Mouse (Mus musculus) intestine, postnatal 0 days (tissue): ENCODE results near the gene Dnajc13. TPM values are rescaled to one million over a fixed set of nuclear protein-coding genes. Genes with fewer than 3 reads are reported as not detected.

Experiments used
- ATAC-seq: fragments of 200-750 bp; cut with Nextera tagmentation; 2 replicates; pipeline ENCODE4 v1.8.0; 2017; ENCODE audit warnings: mild to moderate bottlenecking, moderate TSS enrichment, moderate library complexity
- H3K27ac ChIP-seq: fragments of 300-500 bp; sonication (generic); 2 replicates; pipeline ENCODE4 v1.5.1; 2014; ENCODE audit warnings: mild to moderate bottlenecking, low read depth, low read length, moderate library complexity
- H3K27me3 ChIP-seq: fragments of 300-500 bp; sonication (generic); replicated peaks from 2 replicates; pipeline ENCODE4 v1.6.1; 2014; ENCODE audit warnings: low read length, mixed read lengths; ENCODE audit not compliant: control insufficient read depth, insufficient read depth
- H3K36me3 ChIP-seq: fragments of 300-500 bp; sonication (generic); 2 replicates; pipeline ENCODE4 v1.6.1; 2014; ENCODE audit warnings: mild to moderate bottlenecking, moderate library complexity; ENCODE audit not compliant: control insufficient read depth, insufficient read depth
- H3K4me1 ChIP-seq: fragments of 300-500 bp; sonication (generic); replicated peaks from 2 replicates; pipeline ENCODE4 v1.6.1; 2014; ENCODE audit warnings: antibody characterized with exemption, low read length, mixed read lengths; ENCODE audit not compliant: control insufficient read depth, insufficient read depth
- H3K4me2 ChIP-seq: fragments of 300-500 bp; sonication (generic); replicated peaks from 2 replicates; pipeline ENCODE4 v1.6.1; 2014; ENCODE audit warnings: low read depth, mild to moderate bottlenecking, moderate library complexity
- H3K4me3 ChIP-seq: fragments of 300-500 bp; sonication (generic); 2 replicates; pipeline ENCODE4 v1.5.1; 2014; ENCODE audit warnings: low read depth, low read length
- H3K9ac ChIP-seq: fragments of 300-500 bp; sonication (generic); 2 replicates; pipeline ENCODE4 v1.6.1; 2014; ENCODE audit warnings: mild to moderate bottlenecking, low read depth, low read length
- H3K9me3 ChIP-seq: fragments of 300-500 bp; sonication (generic); 2 replicates; pipeline ENCODE4 v1.6.1; 2016; ENCODE audit warnings: mixed run types; ENCODE audit not compliant: control insufficient read depth
- CTCF ChIP-seq: sonication (generic); IDR thresholded peaks from 2 replicates; pipeline ENCODE4 v1.5.1; 2016; ENCODE audit warnings: low read depth, mild to moderate bottlenecking, control low read depth, antibody characterized with exemption, moderate library complexity
- WGBS: fragments of 180-500 bp; shearing (Covaris S2); extraction: QIAGEN DNeasy Blood & Tissue Kit; methylation state at CpG from one replicate; pipeline ENCODE4 v1.1.7; 2014; 5-methylcytosine and 5-hydroxymethylcytosine counted together
- polyA plus RNA-seq: library from polyadenylated mRNA; unstranded; fragments of >200 nt; fragmentation: Nextera tagmentation; extraction: Ambion mirVana; gene quantifications from 2 replicates; pipeline ENCODE4 v1.2.1, GENCODE M21; 2015

The Dnajc13 gene
- polyA plus RNA-seq, 1 experiment from 2014 or later, result 26.8 TPM

GRCm38 (mm10) chr9:104251111-104251510 is 11.6 kb downstream of the Dnajc13 start:
- Histone ChIP-seq H3K36me3 (no peaks in the 10 kb centered on the region; the same call in 1 of the 2 replicates), H3K27me3 (no peaks in the 10 kb centered on the region), H3K4me2 (peak overlapping the region; percentile 13; the same call in 1 of the 2 replicates), H3K27ac (peak overlapping the region; percentile 66), H3K4me1 (peaks cover 19% of the 10 kb centered on the region), H3K9me3 (no peaks in the 10 kb centered on the region), H3K4me3 (no peak overlapping the region), H3K9ac (no peak overlapping the region)
- TF ChIP-seq CTCF, result no peak
- ATAC-seq, result peak; percentile 66; the same call in 1 of the 2 replicates
- WGBS, result 38% methylated on average over 8 of the region's 8 CpGs

GRCm38 (mm10) chr9:104247307-104247987 is 15.3 kb downstream of the Dnajc13 start:
- TF ChIP-seq CTCF, result no peak
- H3K27ac ChIP-seq, result peak overlapping the region; percentile 46; the same call in 1 of the 2 replicates
- H3K36me3 ChIP-seq, result no peaks in the 10 kb centered on the region; the same call in 1 of the 2 replicates
- 29% methylated on average over 6 of the region's 6 CpGs for WGBS
- peaks cover 19% of the 10 kb centered on the region for H3K4me1 ChIP-seq
- no peaks in the 10 kb centered on the region for H3K9me3 ChIP-seq
- peak overlapping the region; percentile 33 for H3K4me2 ChIP-seq
- no peaks in the 10 kb centered on the region for H3K27me3 ChIP-seq
- H3K4me3 ChIP-seq, result no peak overlapping the region
- peak; percentile 62 for ATAC-seq
- no peak overlapping the region for H3K9ac ChIP-seq

- no peak overlapping the region; the same call in 1 of the 2 replicates for H3K4me2 ChIP-seq
- H3K9ac ChIP-seq, result no peak overlapping the region
- peaks cover 6% of the 10 kb centered on the region for H3K36me3 ChIP-seq
- H3K4me1 ChIP-seq, result peaks cover 9% of the 10 kb centered on the region
- 34% methylated on average over 9 of the region's 9 CpGs for WGBS
- ATAC-seq, result peak; percentile 64
- TF ChIP-seq CTCF, result no peak
- no peaks in the 10 kb centered on the region for H3K9me3 ChIP-seq
- no peak overlapping the region for H3K4me3 ChIP-seq
- no peaks in the 10 kb centered on the region for H3K27me3 ChIP-seq
- peak overlapping the region; percentile 29; the same call in 1 of the 2 replicates for H3K27ac ChIP-seq
Observed at GRCm38 (mm10) chr9:104243799-104244466, 18.8 kb downstream of the Dnajc13 start.

GRCm38 (mm10) chr9:104240146-104240545 is 22.6 kb downstream of the Dnajc13 start:
- Histone ChIP-seq H3K4me2 (no peak overlapping the region), H3K36me3 (peaks cover 32% of the 10 kb centered on the region), H3K9ac (no peak overlapping the region), H3K4me1 (no peaks in the 10 kb centered on the region), H3K27ac (no peak overlapping the region), H3K9me3 (no peaks in the 10 kb centered on the region), H3K4me3 (no peak overlapping the region), H3K27me3 (no peaks in the 10 kb centered on the region)
- 90% methylated on average over 7 of the region's 7 CpGs for WGBS
- ATAC-seq, result no peak
- no peak for TF ChIP-seq CTCF

- WGBS, result 89% methylated on average over 8 of the region's 8 CpGs
- H3K4me2 ChIP-seq, result no peak overlapping the region
- H3K4me3 ChIP-seq, result no peak overlapping the region
- TF ChIP-seq CTCF, result no peak
- no peak for ATAC-seq
- H3K36me3 ChIP-seq, result peaks cover 42% of the 10 kb centered on the region
- no peak overlapping the region for H3K27ac ChIP-seq
- no peaks in the 10 kb centered on the region for H3K27me3 ChIP-seq
- no peaks in the 10 kb centered on the region for H3K9me3 ChIP-seq
- no peak overlapping the region for H3K9ac ChIP-seq
- no peaks in the 10 kb centered on the region for H3K4me1 ChIP-seq
Observed at GRCm38 (mm10) chr9:104239076-104239475, 23.7 kb downstream of the Dnajc13 start.

- Histone ChIP-seq H3K4me1 (no peaks in the 10 kb centered on the region), H3K27me3 (no peaks in the 10 kb centered on the region), H3K4me2 (no peak overlapping the region), H3K9me3 (no peaks in the 10 kb centered on the region), H3K36me3 (peaks cover 60% of the 10 kb centered on the region), H3K27ac (no peak overlapping the region), H3K9ac (no peak overlapping the region), H3K4me3 (no peak overlapping the region)
- 86% methylated on average over 11 of the region's 11 CpGs for WGBS
- TF ChIP-seq CTCF, result no peak
- no peak for ATAC-seq
Observed at GRCm38 (mm10) chr9:104236256-104236930, 26.3 kb downstream of the Dnajc13 start.
